Mouse (Mus musculus): ENCODE results near the gene Phox2a.

- TF ChIP-seq CTCF (IDR thresholded peaks at IDR 0.05; ENCODE audit: borderline replicate concordance, control insufficient read depth, extremely low read depth, insufficient read depth, low read length, poor library complexity) (no peak), POLR2A (IDR thresholded peaks at IDR 0.05; ENCODE audit: control insufficient read depth, extremely low read depth, insufficient read depth, low read length, poor library complexity) (no peak)
Measured at GRCm38 (mm10) chr7:101830373-101830772, 12.3 kb downstream of the Phox2a start.

Data from thymus, adult 2 months (tissue).